Mouse (Mus musculus): ENCODE results near the gene Glycam1.

DNA sequence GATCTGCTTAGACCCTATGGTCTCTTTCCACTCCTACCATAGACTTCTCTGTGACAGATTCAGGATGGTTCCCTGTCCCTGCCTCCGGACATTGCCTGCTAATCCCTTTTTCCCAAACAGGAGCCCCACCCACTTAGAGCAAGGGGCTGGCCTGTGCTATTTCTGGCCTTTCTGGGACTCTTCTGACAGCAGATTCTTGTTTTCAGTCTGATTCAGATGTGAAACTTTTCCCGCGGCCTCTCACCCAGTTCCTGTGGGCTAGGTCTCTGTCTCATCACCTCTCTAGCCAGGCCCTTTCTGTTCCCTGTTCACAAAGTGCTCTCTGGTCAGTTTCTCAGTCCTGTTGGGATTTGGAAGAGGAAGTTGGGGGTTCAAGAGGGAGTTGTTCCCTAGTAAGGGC is 50.0 kb downstream of the Glycam1 start:
- TF ChIP-seq CTCF (IDR thresholded peaks at IDR 0.05; ENCODE audit: extremely low read depth, insufficient read depth, insufficient read length, insufficient replicate concordance) (no peak), POLR2A (IDR thresholded peaks at IDR 0.05; ENCODE audit: low read depth, low read length) (no peak)
